Mouse (Mus musculus): ENCODE data around the gene Ptprm. TPM values are rescaled to one million over a fixed set of nuclear protein-coding genes. Genes with fewer than 3 reads are reported as not detected.
"Not testable (repeated sequence)": the region's sequence is repeated elsewhere in the genome, so short reads cannot be mapped to it uniquely, and the experiment has no call there.

Gene Ptprm
- polyA plus RNA-seq, 1 experiment from 2014 or later, result 12.9 TPM

- peaks cover 64% of the 10 kb centered on the region for H3K4me1 ChIP-seq (replicated peaks)
- no peak overlapping the region for H3K4me3 ChIP-seq
- no peaks in the 10 kb centered on the region for H3K27me3 ChIP-seq
- H3K9ac ChIP-seq, result no peak overlapping the region
- peak; percentile 75 for ATAC-seq (ENCODE audit: low read depth)
- no peaks in the 10 kb centered on the region for H3K9me3 ChIP-seq
- H3K4me2 ChIP-seq, result peak overlapping the region; percentile 39
- WGBS, result 23% methylated on average over 13 of the region's 13 CpGs
- peak overlapping the region; percentile 61 for H3K27ac ChIP-seq (replicated peaks)
- H3K36me3 ChIP-seq, result no peaks in the 10 kb centered on the region
Measured at GRCm38 (mm10) chr17:66869581-66870002, 484.7 kb downstream of the Ptprm start.

- no peaks in the 10 kb centered on the region for H3K27me3 ChIP-seq
- H3K4me2 ChIP-seq, result no peak overlapping the region
- WGBS, result 43% methylated on average over 4 of the region's 4 CpGs
- no peaks in the 10 kb centered on the region for H3K36me3 ChIP-seq
- H3K27ac ChIP-seq (replicated peaks), result peak overlapping the region; percentile 20; the same call in 1 of the 2 replicates
- H3K9ac ChIP-seq, result no peak overlapping the region
- H3K9me3 ChIP-seq, result no peaks in the 10 kb centered on the region
- H3K4me3 ChIP-seq, result no peak overlapping the region
- no peak; the same call in 1 of the 2 replicates for ATAC-seq (ENCODE audit: low read depth)
- peaks cover 36% of the 10 kb centered on the region for H3K4me1 ChIP-seq (replicated peaks)
Measured at GRCm38 (mm10) chr17:66864441-66864840, 489.8 kb downstream of the Ptprm start.

DNA sequence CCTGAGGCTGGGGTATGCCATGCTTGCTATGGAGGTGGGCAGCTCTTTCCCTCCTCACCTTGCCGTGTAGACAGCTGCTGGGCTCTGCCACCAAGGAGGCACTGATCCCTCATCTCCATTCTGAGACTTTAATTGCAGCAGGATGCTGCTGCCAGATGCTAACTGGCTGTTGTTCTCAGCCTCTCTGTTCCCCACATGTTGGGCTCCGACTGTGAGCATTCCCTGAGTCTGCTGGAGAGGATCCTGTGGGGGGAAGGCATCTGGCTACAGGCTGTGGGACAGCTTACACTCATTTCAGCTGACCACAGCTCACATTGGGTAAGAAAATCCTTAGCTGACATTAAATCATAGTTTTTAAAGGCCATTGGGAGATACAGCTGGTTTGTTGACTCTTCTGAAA lies 492.7 kb downstream of the Ptprm start:
- Histone ChIP-seq H3K36me3 (no peaks in the 10 kb centered on the region), H3K4me2 (no peak overlapping the region), H3K9me3 (no peaks in the 10 kb centered on the region), H3K4me3 (no peak overlapping the region), H3K9ac (no peak overlapping the region), H3K27ac (replicated peaks) (no peak overlapping the region), H3K4me1 (replicated peaks) (peaks cover 25% of the 10 kb centered on the region), H3K27me3 (no peaks in the 10 kb centered on the region)
- no peak for ATAC-seq (ENCODE audit: low read depth)
- 52% methylated on average over 2 of the region's 2 CpGs for WGBS

DNA sequence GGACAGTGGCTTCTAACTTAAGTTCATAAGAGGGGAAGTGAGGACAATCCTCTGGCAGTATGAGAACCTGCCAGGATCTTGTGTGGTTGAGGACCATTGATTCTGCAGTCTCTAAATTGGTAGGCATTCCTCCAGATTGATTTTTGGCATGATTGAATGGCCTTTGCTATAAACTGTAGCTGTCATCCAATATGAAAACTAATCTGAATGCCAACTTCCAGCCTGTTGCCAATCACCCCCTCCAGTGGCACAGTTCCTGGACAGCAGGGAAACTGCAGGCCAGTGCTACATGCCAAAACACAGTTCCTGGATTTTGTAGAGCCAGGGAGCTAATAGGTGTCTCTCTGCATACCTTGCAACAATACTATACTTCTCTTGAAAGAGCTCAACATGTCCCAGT lies 495.5 kb downstream of the Ptprm start:
- no peak overlapping the region for H3K9ac ChIP-seq
- ATAC-seq (ENCODE audit: low read depth), result no peak

DNA sequence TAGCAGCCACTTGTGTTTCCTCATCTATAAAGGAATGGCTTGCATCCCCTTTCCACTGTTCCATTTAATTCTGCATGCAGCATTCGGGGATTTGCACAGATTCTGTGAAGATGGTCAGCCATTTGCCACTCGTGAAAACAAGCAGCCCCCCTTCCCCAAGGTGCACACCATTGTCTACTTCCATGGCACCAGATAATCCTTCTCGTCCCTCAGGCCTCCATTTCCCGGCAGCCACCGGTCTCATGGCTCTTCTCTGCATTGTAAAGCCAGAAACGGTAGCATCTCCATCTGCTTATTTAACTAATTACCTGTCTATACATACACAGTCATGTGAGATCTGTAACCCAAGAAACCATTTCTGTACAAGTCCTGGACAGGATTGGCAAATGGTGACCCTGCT lies 501.8 kb downstream of the Ptprm start:
- no peak overlapping the region for H3K9ac ChIP-seq
- H3K4me2 ChIP-seq, result no peak overlapping the region
- H3K27me3 ChIP-seq, result no peaks in the 10 kb centered on the region
- 81% methylated on average over 6 of the region's 6 CpGs for WGBS
- H3K27ac ChIP-seq (replicated peaks), result no peak overlapping the region
- H3K36me3 ChIP-seq, result no peaks in the 10 kb centered on the region
- H3K4me3 ChIP-seq, result no peak overlapping the region
- no peaks in the 10 kb centered on the region for H3K9me3 ChIP-seq
- ATAC-seq (ENCODE audit: low read depth), result no peak
- no peaks in the 10 kb centered on the region; the same call in 1 of the 2 replicates for H3K4me1 ChIP-seq (replicated peaks)

More for the DNA sequence above, 495.5 kb downstream of the Ptprm start:
- Histone ChIP-seq H3K4me1 (replicated peaks) (peaks cover 8% of the 10 kb centered on the region; the same call in 1 of the 2 replicates), H3K27me3 (no peaks in the 10 kb centered on the region), H3K36me3 (no peaks in the 10 kb centered on the region), H3K4me3 (no peak overlapping the region), H3K9me3 (no peaks in the 10 kb centered on the region), H3K4me2 (no peak overlapping the region), H3K27ac (replicated peaks) (no peak overlapping the region)

- H3K36me3 ChIP-seq; H3K4me2 ChIP-seq; ATAC-seq (ENCODE audit: low read depth); H3K4me3 ChIP-seq; H3K9ac ChIP-seq; H3K9me3 ChIP-seq; H3K27ac ChIP-seq (replicated peaks); H3K27me3 ChIP-seq: not testable (repeated sequence)
- peaks cover 18% of the 10 kb centered on the region; the same call in 1 of the 2 replicates for H3K4me1 ChIP-seq (replicated peaks)
- WGBS, result 89% methylated on average over 4 of the region's 4 CpGs
Measured at GRCm38 (mm10) chr17:66847011-66847410, 507.2 kb downstream of the Ptprm start.

- WGBS, result 85% methylated on average over 2 of the region's 2 CpGs
- Histone ChIP-seq H3K36me3 (no peaks in the 10 kb centered on the region), H3K4me3 (no peak overlapping the region), H3K4me1 (replicated peaks) (peaks cover 6% of the 10 kb centered on the region; the same call in 1 of the 2 replicates), H3K9me3 (no peaks in the 10 kb centered on the region), H3K27ac (replicated peaks) (no peak overlapping the region), H3K4me2 (no peak overlapping the region), H3K9ac (no peak overlapping the region), H3K27me3 (no peaks in the 10 kb centered on the region)
- ATAC-seq (ENCODE audit: low read depth), result no peak
Measured at GRCm38 (mm10) chr17:66822347-66822746, 531.9 kb downstream of the Ptprm start.

DNA sequence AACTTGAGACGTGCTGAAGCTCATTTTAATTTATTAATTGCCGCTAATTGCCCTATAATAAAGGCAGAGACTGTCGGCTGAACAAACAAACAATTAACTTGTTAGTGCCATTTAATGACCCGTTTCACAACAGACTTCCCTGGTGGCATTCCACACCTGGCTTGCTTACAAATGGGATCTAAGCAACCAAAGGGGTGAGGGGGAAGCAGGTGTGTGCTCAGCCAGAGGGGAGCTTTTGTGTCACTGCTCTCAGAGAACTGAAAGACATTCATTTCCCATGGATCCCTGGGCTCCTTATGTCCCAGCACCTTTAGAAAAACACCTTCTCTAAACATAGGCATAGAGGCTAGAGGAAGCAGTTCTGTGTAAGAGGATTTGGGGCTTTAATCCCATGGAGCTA lies 536.9 kb downstream of the Ptprm start:
- Histone ChIP-seq H3K9ac (no peak overlapping the region), H3K27me3 (peaks cover 7% of the 10 kb centered on the region; the same call in 1 of the 2 replicates), H3K9me3 (no peaks in the 10 kb centered on the region), H3K4me1 (replicated peaks) (peaks cover 32% of the 10 kb centered on the region), H3K36me3 (no peaks in the 10 kb centered on the region), H3K4me2 (no peak overlapping the region), H3K27ac (replicated peaks) (no peak overlapping the region), H3K4me3 (no peak overlapping the region)
- ATAC-seq (ENCODE audit: low read depth), result no peak
- WGBS, result 25% methylated on average over 4 of the region's 4 CpGs

- H3K4me1 ChIP-seq (replicated peaks), result peaks cover 40% of the 10 kb centered on the region
- H3K36me3 ChIP-seq, result no peaks in the 10 kb centered on the region
- H3K27ac ChIP-seq (replicated peaks), result no peak overlapping the region
- no peak overlapping the region for H3K4me3 ChIP-seq
- H3K4me2 ChIP-seq, result no peak overlapping the region
- H3K27me3 ChIP-seq, result peaks cover 7% of the 10 kb centered on the region; the same call in 1 of the 2 replicates
- WGBS, result 3% methylated on average over 2 of the region's 2 CpGs
- ATAC-seq (ENCODE audit: low read depth), result no peak
- H3K9ac ChIP-seq, result no peak overlapping the region
- H3K9me3 ChIP-seq, result no peaks in the 10 kb centered on the region
Measured at GRCm38 (mm10) chr17:66815921-66816320, 538.3 kb downstream of the Ptprm start.

DNA sequence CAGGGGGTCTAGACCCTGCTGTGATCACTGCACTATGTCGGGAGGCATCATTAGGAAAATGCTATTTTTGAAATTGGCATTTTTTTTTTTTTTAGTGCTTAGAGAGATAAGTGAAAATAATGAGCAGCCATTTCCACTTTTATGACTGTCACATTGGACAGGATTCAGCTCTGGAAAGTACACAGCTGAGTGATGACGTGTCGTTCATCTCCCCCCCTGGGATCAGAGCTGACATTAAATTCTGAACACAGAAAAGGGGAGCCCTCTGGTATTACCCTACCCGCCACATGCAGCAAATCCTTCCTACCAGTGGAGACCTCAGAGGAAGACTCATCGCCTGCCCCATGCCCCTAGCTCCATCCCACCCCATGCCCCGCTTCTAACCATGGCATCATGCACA lies 540.5 kb downstream of the Ptprm start:
- Histone ChIP-seq H3K4me1 (replicated peaks) (peaks cover 41% of the 10 kb centered on the region), H3K4me3 (no peak overlapping the region), H3K27ac (replicated peaks) (no peak overlapping the region), H3K9me3 (no peaks in the 10 kb centered on the region), H3K4me2 (no peak overlapping the region), H3K9ac (no peak overlapping the region), H3K27me3 (peaks cover 7% of the 10 kb centered on the region; the same call in 1 of the 2 replicates), H3K36me3 (no peaks in the 10 kb centered on the region)
- ATAC-seq (ENCODE audit: low read depth), result 0 out of 2 replicates have a peak, but pooled peaks have one; percentile 57
- 55% methylated on average over 6 of the region's 6 CpGs for WGBS

DNA sequence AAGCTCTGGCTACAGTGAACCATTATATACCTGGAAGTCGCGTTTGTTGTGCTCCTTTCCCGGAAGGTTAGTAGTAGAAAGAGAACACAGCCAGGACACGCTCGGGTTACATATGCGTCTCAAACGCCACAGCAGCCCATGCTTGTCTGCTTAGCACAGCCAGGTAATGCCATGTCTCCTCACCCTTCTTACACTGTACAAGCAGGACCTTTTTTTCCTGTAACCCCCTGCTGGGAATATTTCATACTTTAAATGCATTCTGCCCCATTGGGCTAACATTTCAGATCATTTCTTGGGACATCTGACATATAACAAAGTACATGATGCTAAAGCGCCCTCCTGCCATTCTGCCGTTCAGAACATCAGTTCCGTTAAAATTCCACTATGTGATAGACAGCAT lies 540.9 kb downstream of the Ptprm start:
- H3K9me3 ChIP-seq, result no peaks in the 10 kb centered on the region
- H3K27me3 ChIP-seq, result peaks cover 7% of the 10 kb centered on the region; the same call in 1 of the 2 replicates
- no peak overlapping the region for H3K9ac ChIP-seq
- 84% methylated on average over 10 of the region's 10 CpGs for WGBS
- H3K27ac ChIP-seq (replicated peaks), result no peak overlapping the region
- peaks cover 41% of the 10 kb centered on the region for H3K4me1 ChIP-seq (replicated peaks)
- no peak overlapping the region for H3K4me3 ChIP-seq
- H3K36me3 ChIP-seq, result no peaks in the 10 kb centered on the region
- no peak for ATAC-seq (ENCODE audit: low read depth)
- H3K4me2 ChIP-seq, result no peak overlapping the region

GRCm38 (mm10) chr17:66809786-66810185 lies 544.5 kb downstream of the Ptprm start:
- Histone ChIP-seq H3K9me3 (no peaks in the 10 kb centered on the region), H3K4me2 (no peak overlapping the region), H3K27me3 (peaks cover 7% of the 10 kb centered on the region; the same call in 1 of the 2 replicates), H3K9ac (no peak overlapping the region), H3K36me3 (no peaks in the 10 kb centered on the region), H3K27ac (replicated peaks) (no peak overlapping the region), H3K4me1 (replicated peaks) (peaks cover 17% of the 10 kb centered on the region), H3K4me3 (no peak overlapping the region)
- no peak for ATAC-seq (ENCODE audit: low read depth)
- 84% methylated on average over 5 of the region's 5 CpGs for WGBS

- H3K9me3 ChIP-seq, result no peaks in the 10 kb centered on the region
- H3K9ac ChIP-seq, result no peak overlapping the region
- no peaks in the 10 kb centered on the region for H3K36me3 ChIP-seq
- no peaks in the 10 kb centered on the region for H3K27me3 ChIP-seq
- peaks cover 9% of the 10 kb centered on the region; the same call in 1 of the 2 replicates for H3K4me1 ChIP-seq (replicated peaks)
- no peak overlapping the region for H3K27ac ChIP-seq (replicated peaks)
- H3K4me3 ChIP-seq, result no peak overlapping the region
- ATAC-seq (ENCODE audit: low read depth), result no peak
- H3K4me2 ChIP-seq, result no peak overlapping the region
- 81% methylated on average over 8 of the region's 8 CpGs for WGBS
Measured at GRCm38 (mm10) chr17:66808186-66808585, 546.1 kb downstream of the Ptprm start.

Measured in neural tube, embryonic 13.5 days (tissue).